Mouse (Mus musculus): ENCODE measurements around the gene Pard3. TPM values are rescaled to one million over a fixed set of nuclear protein-coding genes. Genes with fewer than 3 reads are reported as not detected.

Gene Pard3
- polyA plus RNA-seq, 1 experiment = 35.1 TPM

DNA sequence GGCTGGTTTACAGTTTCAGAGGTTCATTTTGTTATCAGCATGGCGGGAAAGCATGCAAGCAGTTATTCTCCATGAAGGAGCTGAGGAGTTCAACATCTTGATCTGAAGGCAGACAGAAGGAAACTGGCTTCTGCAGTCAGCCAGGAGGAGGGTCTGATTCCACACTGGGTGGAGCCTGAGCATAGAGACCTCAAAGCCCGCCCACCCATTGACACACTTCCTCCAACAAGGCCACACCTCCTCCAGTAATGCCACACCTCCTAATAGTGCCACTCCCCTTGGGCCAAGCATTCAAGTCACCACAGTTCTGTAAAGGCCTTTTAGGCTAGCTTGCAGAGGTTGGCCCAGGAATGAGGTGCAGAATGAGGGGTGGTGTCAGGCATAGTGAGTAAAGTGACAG, 478.5 kb downstream of the Pard3 start:
- TF ChIP-seq CTCF (IDR thresholded peaks at IDR 0.05; ENCODE audit: borderline replicate concordance, extremely low read depth, insufficient read depth, insufficient read length) (no peak), POLR2A (IDR thresholded peaks at IDR 0.05; ENCODE audit: borderline replicate concordance, extremely low read depth, insufficient read depth, insufficient read length, poor library complexity, severe bottlenecking) (no peak)

DNA sequence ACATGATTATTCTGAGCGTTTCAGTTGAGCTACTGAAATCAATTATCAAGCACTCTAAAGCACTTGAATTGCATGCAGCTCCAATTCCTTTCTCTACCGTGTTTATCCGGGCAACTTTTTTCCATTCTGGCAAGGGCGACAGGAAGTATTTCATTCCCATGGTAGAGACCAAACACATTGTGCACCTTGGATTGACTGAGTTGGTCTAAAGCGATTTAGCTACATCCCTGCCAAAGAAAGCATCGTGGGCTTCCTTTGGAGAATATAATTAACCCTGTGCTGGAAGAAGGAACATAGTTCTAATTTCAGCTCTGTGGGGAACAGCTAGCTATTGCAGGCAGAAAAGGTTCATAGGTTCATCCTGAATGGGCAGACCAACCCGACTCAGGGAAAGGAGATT, 480.0 kb downstream of the Pard3 start:
- TF ChIP-seq POLR2A (IDR thresholded peaks at IDR 0.05; ENCODE audit: borderline replicate concordance, extremely low read depth, insufficient read depth, insufficient read length, poor library complexity, severe bottlenecking) (no peak), CTCF (IDR thresholded peaks at IDR 0.05; ENCODE audit: borderline replicate concordance, extremely low read depth, insufficient read depth, insufficient read length) (no peak)
- DNase-seq (ENCODE audit: low read depth) = no peak

More for the DNA sequence above, 478.5 kb downstream of the Pard3 start:
- no peak for DNase-seq (ENCODE audit: low read depth)

DNA sequence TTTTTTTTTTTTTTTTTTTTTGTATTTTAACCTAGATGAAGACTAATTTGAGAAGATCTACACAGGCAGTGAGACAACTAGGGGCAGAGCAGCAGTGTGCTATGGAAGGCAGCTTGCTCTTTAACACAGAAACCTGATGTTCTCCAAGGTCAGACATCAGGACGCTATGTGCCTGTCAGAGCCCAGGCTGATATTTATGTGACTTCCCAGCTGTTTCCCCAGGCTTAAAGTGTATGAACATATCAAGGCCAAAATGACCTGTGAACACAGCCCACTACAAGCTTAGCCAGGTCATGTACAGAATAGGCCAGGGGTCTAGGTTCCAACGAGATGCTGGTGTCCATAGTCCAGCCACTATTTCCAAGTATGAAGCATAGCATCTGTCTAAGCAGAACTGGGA, 482.5 kb downstream of the Pard3 start:
- no peak for TF ChIP-seq POLR2A (IDR thresholded peaks at IDR 0.05; ENCODE audit: borderline replicate concordance, extremely low read depth, insufficient read depth, insufficient read length, poor library complexity, severe bottlenecking)
- TF ChIP-seq CTCF (IDR thresholded peaks at IDR 0.05; ENCODE audit: borderline replicate concordance, extremely low read depth, insufficient read depth, insufficient read length) = no peak
- DNase-seq (ENCODE audit: low read depth) = no peak

DNA sequence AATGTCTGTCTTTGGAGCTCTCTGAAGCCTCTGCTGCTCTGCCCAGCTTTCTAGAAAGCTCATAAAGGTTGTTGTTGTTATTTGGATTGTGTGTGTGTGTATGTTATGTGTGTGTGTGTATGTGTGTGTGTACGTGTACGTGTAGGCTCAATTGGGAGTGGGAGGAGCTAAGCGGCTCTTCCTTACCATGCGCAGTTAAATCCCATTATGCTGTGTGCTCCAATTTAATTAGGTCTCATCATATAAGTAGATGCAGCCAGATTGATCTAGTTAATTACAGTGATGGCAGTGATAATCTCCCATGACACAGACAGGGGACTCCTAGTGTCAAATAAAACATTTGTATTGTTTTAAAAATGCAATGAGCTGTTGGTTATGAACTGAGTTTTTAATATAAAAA, 487.2 kb downstream of the Pard3 start:
- peak; percentile 79 for DNase-seq (ENCODE audit: low read depth)
- TF ChIP-seq CTCF (IDR thresholded peaks at IDR 0.05; ENCODE audit: borderline replicate concordance, extremely low read depth, insufficient read depth, insufficient read length) (no peak), POLR2A (IDR thresholded peaks at IDR 0.05; ENCODE audit: borderline replicate concordance, extremely low read depth, insufficient read depth, insufficient read length, poor library complexity, severe bottlenecking) (no peak)

DNA sequence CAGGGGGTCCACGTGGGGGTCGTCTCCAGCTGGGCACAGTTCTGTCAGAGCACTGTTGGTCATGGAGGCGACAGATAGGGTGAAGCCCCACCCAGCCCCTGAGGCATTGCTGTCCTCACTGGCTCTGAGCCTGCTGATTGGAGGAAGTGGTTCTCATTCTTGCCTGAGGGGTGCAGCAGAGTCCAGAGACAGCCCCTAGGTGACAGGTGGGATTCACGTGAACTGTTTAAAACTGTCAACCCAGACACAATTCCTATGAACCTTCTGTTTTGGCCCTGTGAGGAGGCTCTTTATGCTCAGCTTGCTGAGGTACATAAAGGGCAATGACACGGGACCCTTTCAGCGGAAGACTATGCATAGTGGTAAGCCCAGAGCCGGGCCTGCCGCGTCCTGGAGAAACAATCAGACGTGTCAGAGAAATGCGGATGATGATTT, 488.5 kb downstream of the Pard3 start:
- DNase-seq (ENCODE audit: low read depth) = peak; percentile 71
- no peak for TF ChIP-seq POLR2A (IDR thresholded peaks at IDR 0.05; ENCODE audit: borderline replicate concordance, extremely low read depth, insufficient read depth, insufficient read length, poor library complexity, severe bottlenecking)
- peak; percentile 30; the same call in 1 of the 2 replicates for TF ChIP-seq CTCF (IDR thresholded peaks at IDR 0.05; ENCODE audit: borderline replicate concordance, extremely low read depth, insufficient read depth, insufficient read length)

DNA sequence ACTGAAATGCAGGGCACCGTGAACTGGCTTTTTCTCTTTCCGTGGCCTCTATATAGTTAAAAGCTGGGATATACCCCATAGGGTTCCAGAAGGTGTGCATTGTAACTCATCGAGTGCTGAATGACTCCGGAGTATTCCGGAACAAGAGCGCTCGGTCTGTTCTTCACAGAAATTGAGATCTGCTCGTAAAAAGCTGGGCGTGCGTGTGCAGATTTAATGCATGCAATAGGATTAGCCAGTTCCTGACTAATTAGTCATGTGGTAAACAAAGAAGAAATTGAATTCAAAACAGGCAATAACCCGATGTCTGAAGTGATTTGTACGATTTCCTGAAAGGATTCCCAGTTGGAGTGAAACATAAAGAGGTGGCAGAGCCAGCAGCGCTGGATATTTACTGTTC, 489.1 kb downstream of the Pard3 start:
- peak; percentile 88 for DNase-seq (ENCODE audit: low read depth)
- TF ChIP-seq CTCF (IDR thresholded peaks at IDR 0.05; ENCODE audit: borderline replicate concordance, extremely low read depth, insufficient read depth, insufficient read length) (no peak), POLR2A (IDR thresholded peaks at IDR 0.05; ENCODE audit: borderline replicate concordance, extremely low read depth, insufficient read depth, insufficient read length, poor library complexity, severe bottlenecking) (no peak)

DNA sequence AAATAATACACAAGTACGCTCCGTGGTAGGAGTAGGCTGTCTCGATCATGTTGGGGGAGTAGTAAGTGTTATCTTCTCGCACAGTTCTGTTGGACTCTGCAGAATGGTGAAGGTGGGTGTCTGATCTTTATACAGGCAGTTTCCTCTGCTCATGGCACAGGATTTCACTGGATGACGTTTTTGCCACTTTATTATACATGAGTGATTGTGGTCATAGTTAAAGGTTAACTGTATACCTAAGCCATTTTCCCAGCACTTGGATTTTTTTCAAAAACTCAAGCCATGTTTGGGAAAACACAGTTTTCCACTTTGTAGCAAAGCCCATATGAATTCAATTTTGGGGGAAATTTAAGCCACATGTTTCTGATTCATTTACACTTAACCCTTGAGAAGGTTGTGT, 489.9 kb downstream of the Pard3 start:
- DNase-seq (ENCODE audit: low read depth) = no peak
- TF ChIP-seq CTCF (IDR thresholded peaks at IDR 0.05; ENCODE audit: borderline replicate concordance, extremely low read depth, insufficient read depth, insufficient read length) (no peak), POLR2A (IDR thresholded peaks at IDR 0.05; ENCODE audit: borderline replicate concordance, extremely low read depth, insufficient read depth, insufficient read length, poor library complexity, severe bottlenecking) (no peak)

DNA sequence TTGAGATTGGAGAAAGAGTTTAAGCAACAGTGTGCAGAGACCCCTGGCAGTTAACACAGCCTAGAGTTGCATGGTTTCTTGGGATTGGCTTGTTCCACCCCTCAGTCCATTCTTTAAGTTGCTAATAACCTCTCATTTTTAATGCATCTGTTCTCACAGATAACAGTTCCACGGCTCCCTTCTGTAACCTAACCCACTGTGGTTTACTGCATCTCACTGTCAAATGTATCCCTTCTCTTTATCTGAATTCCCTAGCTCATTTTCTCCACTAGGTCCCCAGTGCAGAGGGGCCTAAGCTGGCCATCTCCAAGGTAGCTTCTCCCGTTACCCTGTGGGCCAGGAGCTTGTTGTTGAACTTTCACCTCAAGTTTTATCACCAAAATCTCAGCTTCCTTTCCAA, 492.1 kb downstream of the Pard3 start:
- no peak for TF ChIP-seq CTCF (IDR thresholded peaks at IDR 0.05; ENCODE audit: borderline replicate concordance, extremely low read depth, insufficient read depth, insufficient read length)
- no peak for TF ChIP-seq POLR2A (IDR thresholded peaks at IDR 0.05; ENCODE audit: borderline replicate concordance, extremely low read depth, insufficient read depth, insufficient read length, poor library complexity, severe bottlenecking)
- DNase-seq (ENCODE audit: low read depth) = no peak

DNA sequence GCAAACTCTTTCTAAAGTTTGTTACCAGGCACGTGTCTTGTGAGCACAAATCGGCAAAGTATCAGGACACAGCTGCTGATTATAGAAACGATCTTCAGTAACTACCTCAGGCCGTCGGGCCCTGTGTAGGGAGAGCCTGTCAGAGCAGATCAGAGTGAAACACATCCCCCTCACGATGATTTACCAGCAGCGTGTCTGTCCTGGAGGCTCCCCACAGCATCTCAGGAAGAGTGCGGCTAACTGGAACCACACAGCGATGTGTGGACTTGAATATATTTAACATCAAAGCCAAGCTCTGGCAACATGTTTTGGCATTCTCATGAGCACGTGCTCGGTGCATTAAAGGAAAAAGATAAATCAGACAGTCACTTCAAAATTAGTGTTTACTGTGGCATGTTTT, 493.3 kb downstream of the Pard3 start:
- TF ChIP-seq CTCF (IDR thresholded peaks at IDR 0.05; ENCODE audit: borderline replicate concordance, extremely low read depth, insufficient read depth, insufficient read length) (no peak), POLR2A (IDR thresholded peaks at IDR 0.05; ENCODE audit: borderline replicate concordance, extremely low read depth, insufficient read depth, insufficient read length, poor library complexity, severe bottlenecking) (no peak)
- peak; percentile 66 for DNase-seq (ENCODE audit: low read depth)

DNA sequence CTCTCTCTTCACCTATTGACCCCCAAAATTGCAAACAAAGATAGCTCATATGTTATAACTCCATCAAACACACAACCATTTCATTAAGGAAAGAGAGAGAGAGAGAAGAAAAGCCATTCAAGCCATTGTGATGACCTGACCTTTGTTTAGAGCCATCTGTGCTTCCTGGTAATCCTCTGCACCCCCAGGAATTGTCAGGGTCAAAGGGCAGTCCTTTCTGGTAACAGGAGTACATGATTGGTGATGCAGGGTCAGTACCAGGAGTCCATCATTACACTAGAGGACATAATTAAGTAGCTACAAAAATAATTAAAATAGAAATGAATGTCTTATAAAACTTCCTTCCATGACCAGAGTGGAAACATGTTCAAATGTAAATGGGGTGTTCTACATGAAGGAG, 493.9 kb downstream of the Pard3 start:
- TF ChIP-seq POLR2A (IDR thresholded peaks at IDR 0.05; ENCODE audit: borderline replicate concordance, extremely low read depth, insufficient read depth, insufficient read length, poor library complexity, severe bottlenecking) = no peak
- TF ChIP-seq CTCF (IDR thresholded peaks at IDR 0.05; ENCODE audit: borderline replicate concordance, extremely low read depth, insufficient read depth, insufficient read length) = no peak
- DNase-seq (ENCODE audit: low read depth) = no peak

DNA sequence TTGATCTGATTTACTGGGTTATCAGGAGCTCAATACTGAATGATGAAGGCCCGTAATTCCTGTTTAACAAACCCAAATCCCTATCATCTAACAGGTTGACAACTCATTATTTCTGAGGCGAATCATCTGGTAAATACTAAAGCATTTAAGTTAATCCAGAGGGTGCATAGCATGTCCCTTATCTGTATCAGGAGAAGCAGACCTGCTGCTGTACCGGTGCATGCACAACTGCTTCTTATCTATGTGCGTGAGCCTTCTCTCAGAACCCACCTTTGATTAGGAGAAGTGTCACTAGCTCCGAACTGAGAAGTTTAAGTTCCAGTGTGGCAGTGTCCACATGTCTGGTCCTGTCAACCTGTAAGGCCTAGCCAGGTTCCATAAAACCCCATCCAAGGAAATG, 499.9 kb downstream of the Pard3 start:
- TF ChIP-seq POLR2A (IDR thresholded peaks at IDR 0.05; ENCODE audit: borderline replicate concordance, extremely low read depth, insufficient read depth, insufficient read length, poor library complexity, severe bottlenecking) (no peak), CTCF (IDR thresholded peaks at IDR 0.05; ENCODE audit: borderline replicate concordance, extremely low read depth, insufficient read depth, insufficient read length) (no peak)
- DNase-seq (ENCODE audit: low read depth) = no peak

DNA sequence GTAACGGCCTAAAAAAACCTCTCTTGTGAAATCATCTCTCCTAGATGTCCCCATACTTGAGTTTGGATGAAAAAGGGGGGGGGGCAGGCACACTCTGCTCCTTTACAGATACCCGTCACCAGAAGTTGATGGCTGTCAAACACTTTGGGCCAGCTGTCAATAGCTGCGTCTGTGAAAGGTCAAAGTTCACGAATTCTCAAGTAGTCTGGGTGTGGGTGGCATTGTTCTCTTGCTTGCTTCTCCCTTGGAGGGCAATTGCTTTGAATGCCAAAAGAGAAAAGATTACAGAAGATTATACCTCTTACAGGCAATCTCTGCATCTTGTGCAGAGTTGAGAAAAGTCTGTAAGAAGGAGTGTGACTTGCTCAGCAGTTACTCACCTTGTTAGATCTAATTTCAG, 500.7 kb downstream of the Pard3 start:
- DNase-seq (ENCODE audit: low read depth) = no peak
- TF ChIP-seq POLR2A (IDR thresholded peaks at IDR 0.05; ENCODE audit: borderline replicate concordance, extremely low read depth, insufficient read depth, insufficient read length, poor library complexity, severe bottlenecking) (no peak), CTCF (IDR thresholded peaks at IDR 0.05; ENCODE audit: borderline replicate concordance, extremely low read depth, insufficient read depth, insufficient read length) (no peak)
